Mouse (Mus musculus): Measurements from ENCODE around the gene Tsr3.

Gene Tsr3

DNA sequence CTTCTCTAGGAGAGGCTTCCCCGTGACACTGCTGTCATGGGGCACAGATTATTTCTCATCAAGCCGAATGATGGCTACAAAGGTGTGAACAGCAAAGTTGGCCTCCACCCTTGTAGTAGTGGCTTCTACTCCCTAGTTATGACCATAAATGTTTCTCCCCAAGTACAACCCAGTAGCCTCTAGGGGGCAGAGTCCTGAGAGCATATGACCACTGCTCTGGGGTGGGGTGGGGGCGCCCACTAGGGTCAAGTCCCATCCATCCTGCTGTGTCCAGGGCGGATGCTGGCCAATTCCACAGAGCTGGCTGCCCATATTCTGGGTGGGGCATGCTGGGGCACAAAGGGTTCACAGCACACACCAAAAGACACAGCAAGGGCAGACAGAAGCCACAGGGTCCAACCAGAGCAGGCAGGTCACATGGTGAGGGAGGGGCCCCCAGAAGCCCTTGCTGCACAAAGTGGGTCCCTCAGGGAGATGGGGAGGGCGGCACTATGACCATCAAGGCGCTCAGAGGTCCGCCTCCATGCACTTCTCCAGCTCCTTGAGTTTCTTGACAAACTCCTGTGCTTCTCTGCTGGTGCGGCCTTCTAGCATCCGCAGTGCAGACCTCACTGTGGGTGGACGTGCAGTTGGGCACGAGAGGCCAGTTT lies 3.3 kb downstream of the Tsr3 start:
- no peak for DNase-seq (ENCODE audit: inconsistent ontology term)

GRCm38 (mm10) chr17:25244239-25244638 lies 4.3 kb downstream of the Tsr3 start:
- no peak for DNase-seq (ENCODE audit: inconsistent ontology term)

DNA sequence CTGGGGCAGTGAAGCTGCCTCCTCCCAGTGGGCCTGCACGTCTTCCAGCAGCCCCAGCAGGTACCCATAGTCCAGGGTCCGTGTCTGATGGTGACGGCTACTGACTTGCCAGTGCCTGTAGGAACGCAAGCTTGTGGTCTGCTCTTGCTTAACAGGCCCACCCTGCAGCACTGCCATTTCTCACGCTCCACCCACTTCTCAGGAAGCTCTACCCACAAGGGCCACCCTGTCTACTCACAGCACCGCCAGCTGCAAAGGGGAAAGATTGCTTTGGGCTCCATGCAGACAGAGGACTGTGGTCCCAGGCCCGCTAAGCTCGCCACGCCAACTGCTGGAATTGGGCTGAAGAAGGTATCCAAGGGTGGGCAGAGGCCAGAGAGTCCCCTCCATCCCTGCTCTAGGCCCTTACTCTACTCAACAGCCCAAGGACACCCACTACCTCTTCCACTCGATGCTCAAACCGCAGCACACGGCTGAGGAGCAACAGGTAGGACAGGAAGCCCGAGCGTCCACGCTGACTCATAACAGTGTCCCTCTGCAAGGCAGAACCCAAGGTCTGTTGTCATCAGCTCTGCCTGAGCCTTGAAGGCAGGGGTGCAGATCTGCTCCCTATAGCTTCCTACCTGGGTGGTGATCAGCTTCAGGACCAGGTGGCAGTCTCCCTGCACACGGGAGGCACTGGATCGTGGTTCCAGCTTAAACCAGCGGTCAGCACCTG lies 8.2 kb downstream of the Tsr3 start:
- DNase-seq (ENCODE audit: inconsistent ontology term) = no peak

DNA sequence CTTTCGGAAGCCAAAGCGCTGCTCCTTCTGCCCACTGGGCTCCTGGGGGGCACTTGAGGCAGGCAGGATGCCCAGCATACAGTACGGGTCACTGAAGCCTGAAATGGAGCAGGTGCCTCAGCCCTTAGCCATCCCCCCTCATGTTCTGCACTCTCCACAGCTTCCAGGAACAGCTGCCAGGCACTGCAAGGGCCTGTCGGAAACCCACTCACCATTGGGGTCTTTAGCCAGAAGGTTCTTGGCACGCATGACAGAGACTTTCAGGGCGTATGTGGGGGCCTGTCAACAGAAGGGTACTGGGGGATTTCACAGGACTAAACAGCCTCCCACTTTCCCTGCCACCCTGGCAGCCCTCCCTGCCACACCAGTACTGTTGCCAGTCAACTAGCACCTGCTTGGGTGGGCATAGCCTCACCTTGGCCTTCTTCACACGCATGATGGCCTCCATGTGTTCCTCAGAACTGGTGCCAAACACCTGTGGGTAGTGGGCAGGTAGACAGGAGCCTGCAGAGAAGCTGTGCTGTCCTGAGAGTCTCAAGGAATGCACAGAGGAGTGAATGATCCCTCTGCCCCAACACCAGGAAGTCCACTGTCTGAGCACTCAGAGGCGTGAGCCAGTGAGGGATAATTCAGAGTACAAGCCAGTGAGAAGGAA lies 10.3 kb downstream of the Tsr3 start:
- DNase-seq (ENCODE audit: inconsistent ontology term) = no peak

GRCm38 (mm10) chr17:25252643-25253042 lies 12.7 kb downstream of the Tsr3 start:
- no peak for DNase-seq (ENCODE audit: inconsistent ontology term)

GRCm38 (mm10) chr17:25253760-25254159 lies 13.8 kb downstream of the Tsr3 start:
- no peak for DNase-seq (ENCODE audit: inconsistent ontology term)

DNA sequence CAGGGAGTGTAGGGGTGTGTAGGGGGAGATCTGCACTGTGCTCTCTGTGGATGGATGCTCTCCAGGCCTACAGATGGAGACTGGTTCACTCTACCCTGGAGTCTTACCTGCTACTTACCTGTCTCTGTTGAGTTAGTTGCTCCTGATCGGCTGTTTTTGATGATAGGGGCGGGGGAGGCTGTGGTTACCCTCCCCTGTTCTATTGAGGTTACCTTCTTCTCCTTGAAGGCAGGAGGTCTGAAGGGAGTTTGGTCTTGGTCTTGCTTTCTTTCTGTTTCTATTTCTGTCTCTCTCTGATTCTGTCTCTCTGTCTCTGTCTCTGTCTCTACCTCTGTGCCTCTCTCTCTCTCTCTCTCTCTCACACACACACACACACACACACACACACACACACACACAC lies 15.1 kb downstream of the Tsr3 start:
- no peak for DNase-seq (ENCODE audit: inconsistent ontology term)

- DNase-seq (ENCODE audit: inconsistent ontology term) = no peak
Observed at GRCm38 (mm10) chr17:25256140-25256754, 16.3 kb downstream of the Tsr3 start, which contains the start of gene Baiap3. Baiap3 (minus strand) TSS chr17:25256364.

DNA sequence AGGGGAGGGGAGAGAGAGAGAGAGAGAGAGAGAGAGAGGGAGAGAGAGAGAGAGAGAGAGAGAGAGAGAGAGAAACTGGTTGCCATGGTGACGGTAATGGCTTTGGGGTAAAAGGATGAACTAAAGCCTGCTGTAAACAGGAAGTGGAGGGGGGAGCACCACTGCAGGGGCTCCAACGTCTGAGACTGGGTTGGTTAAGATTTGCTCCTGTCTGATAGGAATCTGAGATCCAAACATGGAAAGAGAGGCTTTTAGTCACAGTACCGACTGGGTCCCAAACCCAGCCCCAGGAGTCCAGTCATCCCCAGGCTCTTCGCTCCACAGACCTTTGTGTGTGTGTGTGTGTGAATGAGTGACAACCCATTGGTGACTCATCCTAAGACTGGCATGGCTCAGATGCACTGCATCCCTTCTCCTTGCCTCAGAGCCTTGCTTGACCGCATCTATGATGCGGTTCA lies 17.9 kb downstream of the Tsr3 start:
- DNase-seq (ENCODE audit: inconsistent ontology term) = peak; percentile 57

DNA sequence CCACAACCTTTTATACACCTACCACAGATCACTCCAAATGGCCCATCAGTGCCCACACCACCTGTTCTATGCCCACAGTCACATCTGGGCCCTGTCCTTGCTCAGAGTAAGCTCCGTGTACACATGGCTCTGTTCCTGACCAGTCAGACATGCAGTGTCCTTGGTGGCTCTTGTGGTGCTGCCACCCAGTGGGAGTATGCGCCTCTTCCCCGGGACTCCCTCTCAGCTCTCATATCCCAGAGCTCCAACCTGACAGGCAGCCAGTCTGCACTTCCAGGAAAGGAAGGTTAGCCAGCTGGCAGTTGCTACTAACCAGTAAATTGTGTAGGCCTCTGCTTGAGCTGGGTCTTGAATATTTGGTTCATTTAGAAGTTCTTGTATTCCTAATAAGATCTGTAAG lies 24.5 kb downstream of the Tsr3 start:
- no peak for DNase-seq (ENCODE audit: inconsistent ontology term)

DNA sequence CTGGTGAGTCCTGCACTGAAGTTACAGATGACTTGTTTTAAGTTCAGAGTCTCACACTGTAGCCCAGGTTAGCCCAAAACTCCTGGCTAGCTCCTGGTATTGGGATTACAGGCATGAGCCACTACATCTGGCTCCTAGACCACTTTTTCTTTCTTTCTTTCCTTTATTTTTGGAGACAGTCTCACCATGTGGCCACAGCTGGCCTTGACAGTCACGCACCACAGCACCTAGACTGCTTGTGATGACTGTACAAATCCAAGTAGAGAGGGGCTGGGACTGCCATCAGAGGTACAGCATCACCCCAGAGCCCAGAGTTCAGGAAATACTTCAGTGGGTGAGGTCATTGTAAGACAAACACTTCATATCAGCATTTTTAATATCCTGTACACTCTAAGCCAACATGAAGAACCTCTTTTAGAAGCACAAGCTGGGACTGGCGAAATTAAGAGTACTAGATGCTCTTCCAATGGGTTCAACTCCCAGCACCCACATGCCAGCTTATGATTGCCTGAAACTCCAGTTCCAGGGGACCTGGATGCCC lies 30.9 kb downstream of the Tsr3 start:
- no peak for DNase-seq (ENCODE audit: inconsistent ontology term)

- DNase-seq (ENCODE audit: inconsistent ontology term) = peak; percentile 22
Observed at GRCm38 (mm10) chr17:25272326-25272725, 32.4 kb downstream of the Tsr3 start.

DNA sequence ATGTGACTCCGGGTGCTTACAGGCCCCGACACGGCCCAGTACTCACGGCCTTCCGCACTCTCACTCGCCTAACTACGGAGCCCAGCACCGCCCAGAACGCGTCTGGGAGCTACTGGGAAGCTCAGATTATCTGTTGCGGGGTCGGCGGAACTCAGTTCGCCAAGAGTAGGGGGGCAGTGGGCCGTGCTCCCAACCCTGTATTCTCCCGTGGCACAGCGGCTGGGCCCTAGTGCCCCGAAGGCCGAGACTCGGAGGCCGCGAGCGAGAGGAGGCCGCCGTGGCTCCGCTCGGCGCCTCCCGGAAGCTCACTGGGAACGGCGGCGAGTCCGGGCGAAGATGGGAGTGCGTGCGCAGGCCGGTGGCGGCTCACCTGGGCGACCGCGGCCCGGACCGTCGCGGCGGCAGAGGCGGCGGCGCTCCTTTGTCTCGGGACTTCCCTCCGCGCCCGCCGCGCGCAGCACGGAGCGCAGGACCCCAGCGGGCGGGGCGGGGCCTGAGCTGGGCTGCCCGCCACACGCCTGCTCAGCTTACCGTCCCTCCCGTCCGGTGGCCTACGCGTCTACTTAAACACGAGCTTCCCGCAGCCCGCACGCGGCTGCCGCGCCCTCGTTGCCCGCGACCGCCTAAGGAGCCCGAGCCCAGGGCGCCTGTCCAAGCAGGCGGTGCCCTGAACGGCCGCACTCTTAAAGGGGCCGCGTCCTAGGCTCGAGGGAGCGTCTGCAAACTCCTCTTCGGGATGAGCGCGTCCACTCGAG lies 33.2 kb downstream of the Tsr3 start:
- DNase-seq (ENCODE audit: inconsistent ontology term) = no peak

DNA sequence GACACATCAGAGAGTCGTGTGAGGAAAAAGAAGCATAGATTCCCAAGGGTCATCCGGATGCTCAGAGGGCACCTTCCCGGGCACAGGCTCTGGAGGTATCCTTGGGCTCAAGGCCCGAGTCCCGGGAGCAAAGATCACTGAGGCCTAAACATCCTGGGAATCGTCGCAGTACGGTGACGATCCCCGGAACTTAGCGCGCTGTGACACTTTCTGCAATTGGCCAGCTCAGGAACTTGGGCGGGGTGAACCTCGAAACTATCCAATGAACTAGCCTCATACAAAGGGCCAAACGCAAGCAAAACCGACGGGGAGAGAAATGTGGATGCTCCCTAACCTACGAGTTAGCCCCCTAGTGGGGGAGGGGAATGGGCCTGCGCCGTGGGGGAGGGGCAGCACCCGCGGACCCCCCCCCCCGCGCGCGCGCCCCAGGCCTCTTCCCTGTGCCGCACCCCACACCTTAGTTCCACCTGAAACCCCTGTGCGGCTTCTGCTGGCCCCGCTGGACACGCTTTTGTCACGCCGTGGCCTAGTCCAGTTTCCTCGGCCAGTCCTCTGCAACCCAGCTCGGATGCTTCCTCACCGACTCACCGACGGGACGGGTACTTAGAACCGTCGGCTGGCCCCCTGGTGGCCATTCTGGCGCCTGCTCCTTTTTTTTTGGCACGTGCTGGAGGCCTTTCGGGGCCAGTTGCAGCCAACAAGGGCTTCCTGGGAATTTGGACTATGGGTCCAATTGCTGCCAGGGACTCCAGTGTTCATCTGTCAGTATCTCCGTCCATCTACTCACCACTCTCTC lies 33.9 kb downstream of the Tsr3 start:
- DNase-seq (ENCODE audit: inconsistent ontology term) = peak; percentile 100

DNA sequence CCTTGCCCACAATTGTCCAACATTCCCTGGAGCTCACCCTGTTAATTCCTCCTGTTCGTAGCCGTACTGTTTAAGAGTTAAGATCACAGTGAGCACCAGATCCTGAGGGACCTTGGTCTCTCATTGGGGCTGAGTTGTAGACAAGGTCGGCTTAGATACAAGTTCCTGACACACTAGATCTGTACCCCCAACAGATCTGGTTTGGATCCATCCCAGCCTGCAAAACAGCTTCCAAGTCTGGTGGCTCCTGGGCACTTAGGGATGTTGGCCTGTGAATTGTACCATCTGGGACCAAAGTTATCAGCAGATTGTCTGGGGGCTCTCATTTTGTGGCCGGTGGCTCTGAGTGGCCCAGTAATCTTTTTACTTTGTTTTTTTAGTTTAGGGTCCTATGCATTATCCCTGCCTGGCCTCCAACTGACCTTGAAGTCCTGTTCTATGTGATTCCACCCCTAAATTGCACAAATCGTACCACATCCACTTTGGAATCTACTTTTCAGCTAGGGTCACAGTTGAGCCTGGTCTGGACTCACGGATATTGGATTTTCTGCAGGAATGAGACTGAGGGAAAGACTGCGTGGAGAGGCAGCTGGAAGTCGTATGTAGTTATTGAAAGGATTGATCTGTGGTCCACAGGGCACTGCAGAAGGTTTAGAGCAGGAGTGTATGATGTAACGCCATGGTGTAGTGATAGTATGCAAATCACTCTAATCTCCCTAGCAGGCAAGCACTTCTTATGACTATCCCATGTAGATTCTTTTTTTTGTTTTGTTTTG lies 34.8 kb downstream of the Tsr3 start, which contains the start of gene Ube2i:
Gene Ube2i (minus strand): TSS at position 52 of the 776 bp plus-strand sequence.
- DNase-seq (ENCODE audit: inconsistent ontology term) = no peak

DNA sequence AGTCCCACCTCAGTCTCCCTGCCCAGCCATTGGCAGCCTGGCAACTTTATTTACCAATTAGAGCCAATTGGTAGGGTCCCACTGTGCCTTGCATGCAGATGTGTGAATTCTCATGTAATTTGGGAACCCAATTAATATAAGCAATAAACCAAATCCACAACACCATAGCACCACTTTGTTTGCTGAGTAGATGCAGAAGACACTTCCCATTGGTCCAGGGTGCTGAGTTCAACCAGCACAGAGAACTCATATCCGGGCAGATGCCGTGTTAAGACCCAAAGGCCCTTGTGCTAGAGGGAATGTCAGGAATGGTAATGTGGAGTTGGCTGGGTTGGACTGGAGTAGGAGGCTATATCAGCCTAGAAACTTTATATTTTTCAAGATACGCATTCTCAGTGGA lies 35.9 kb downstream of the Tsr3 start:
- DNase-seq (ENCODE audit: inconsistent ontology term) = no peak

- peak; percentile 7 for DNase-seq (ENCODE audit: inconsistent ontology term)
Observed at GRCm38 (mm10) chr17:25282133-25282532, 42.2 kb downstream of the Tsr3 start.

GRCm38 (mm10) chr17:25285033-25285432 lies 45.1 kb downstream of the Tsr3 start:
- peak; percentile 60 for DNase-seq (ENCODE audit: inconsistent ontology term)

DNA sequence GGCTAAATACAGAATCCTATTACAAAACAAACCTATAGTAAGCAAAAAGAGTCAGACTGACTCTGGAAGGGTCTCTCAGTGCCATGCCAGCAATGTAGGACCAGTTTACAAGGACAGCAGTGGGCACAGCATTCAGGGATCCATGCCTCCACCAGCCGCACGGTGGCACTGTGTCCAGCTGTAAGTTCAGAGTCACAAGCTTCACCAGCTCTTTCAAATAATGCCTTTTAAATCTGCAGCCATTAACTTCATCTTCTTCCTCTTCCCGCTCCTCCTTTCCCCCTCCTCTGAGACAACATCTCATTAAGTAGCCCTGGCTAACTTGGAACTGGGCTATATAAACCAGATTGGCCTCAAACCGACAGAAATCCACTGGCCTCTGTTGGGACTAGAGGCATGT lies 48.9 kb downstream of the Tsr3 start:
- peak; percentile 30 for DNase-seq (ENCODE audit: inconsistent ontology term)

GRCm38 (mm10) chr17:25290411-25290810 lies 50.4 kb downstream of the Tsr3 start:
- DNase-seq (ENCODE audit: inconsistent ontology term) = no peak
